Mouse (Mus musculus): ENCODE measurements around the gene Gm15127. TPM values are rescaled to one million over a fixed set of nuclear protein-coding genes. Genes with fewer than 3 reads are reported as not detected.
"Not testable (repeated sequence)": the region's sequence is repeated elsewhere in the genome, so short reads cannot be mapped to it uniquely, and the experiment has no call there.

Gm15127 gene
- not detected in 2 replicates for polyA plus RNA-seq (2014; fragmentation: Nextera tagmentation; extraction: Ambion mirVana)

DNA sequence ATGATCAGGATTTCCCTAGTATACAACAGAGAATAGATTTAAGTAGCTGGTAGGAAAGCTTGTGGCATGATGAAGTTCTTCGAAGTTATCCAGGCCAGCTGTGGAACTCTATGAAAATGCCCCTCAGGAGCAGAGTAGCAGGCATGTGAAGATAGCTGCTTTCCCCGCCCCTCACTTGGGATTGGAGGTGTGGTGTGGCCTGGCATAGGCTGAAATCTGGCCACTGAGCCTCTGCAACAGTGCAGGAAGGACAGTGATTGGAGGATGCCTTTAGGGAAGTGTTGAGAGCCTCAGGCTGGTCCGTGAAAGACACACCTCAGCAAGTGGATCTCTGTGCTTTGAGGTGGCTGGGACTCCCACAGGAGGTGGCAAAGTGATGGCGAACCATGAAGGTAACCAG, at the start of gene Gm15127:
TSS of gene Gm15127 (plus strand) at position 301 of the 400 bp plus-strand sequence.
- not testable (repeated sequence) for ATAC-seq (replicated peaks; ENCODE audit: insufficient number of reproducible peaks, low FRiP score, low TSS enrichment, low read depth); H3K27ac ChIP-seq (replicated peaks; ENCODE audit: low read depth, low read length); H3K9ac ChIP-seq (replicated peaks; ENCODE audit: low read length); H3K36me3 ChIP-seq (replicated peaks; ENCODE audit: control insufficient read depth, insufficient read depth, low read depth, low read length); H3K9me3 ChIP-seq (replicated peaks; ENCODE audit: control insufficient read depth, low read length); H3K4me1 ChIP-seq (ENCODE audit: control insufficient read depth, insufficient read depth, low read length); H3K4me3 ChIP-seq (ENCODE audit: low read depth, low read length); H3K27me3 ChIP-seq (ENCODE audit: control insufficient read depth, insufficient read depth, low read length); DNase-seq (ENCODE audit: low spot score); H3K4me2 ChIP-seq (ENCODE audit: low read depth, low read length)
- 89% methylated on average over 2 of the region's 4 CpGs for WGBS

DNA sequence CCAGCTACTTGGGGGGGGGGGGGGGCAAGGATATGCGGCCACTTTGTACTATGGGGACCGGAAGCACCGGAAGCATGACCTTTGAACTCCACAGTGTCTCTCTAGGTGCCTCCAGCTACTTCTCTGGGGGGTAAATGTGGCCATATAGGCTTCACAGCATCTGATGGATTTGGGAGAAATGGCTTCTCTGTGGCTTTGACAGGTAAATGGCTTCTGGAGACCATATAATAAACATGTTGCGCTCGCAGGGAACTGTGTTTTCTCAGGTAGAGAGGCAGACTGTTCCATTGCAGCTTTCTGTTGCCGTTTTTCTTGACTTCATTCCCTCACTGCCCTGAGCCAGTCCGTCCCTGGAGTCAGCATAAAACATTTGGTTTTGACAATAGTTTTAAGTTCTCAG, 48.3 kb upstream of the Gm15127 start, which contains the start of gene Gm8334:
TSS of gene Gm8334 (minus strand) at position 101 of the 400 bp plus-strand sequence.
- not testable (repeated sequence) for H3K9ac ChIP-seq (replicated peaks; ENCODE audit: low read length); H3K4me1 ChIP-seq (ENCODE audit: control insufficient read depth, insufficient read depth, low read length); H3K4me3 ChIP-seq (ENCODE audit: low read depth, low read length); DNase-seq (ENCODE audit: low spot score); H3K9me3 ChIP-seq (replicated peaks; ENCODE audit: control insufficient read depth, low read length); H3K27ac ChIP-seq (replicated peaks; ENCODE audit: low read depth, low read length); H3K36me3 ChIP-seq (replicated peaks; ENCODE audit: control insufficient read depth, insufficient read depth, low read depth, low read length); H3K27me3 ChIP-seq (ENCODE audit: control insufficient read depth, insufficient read depth, low read length); H3K4me2 ChIP-seq (ENCODE audit: low read depth, low read length); ATAC-seq (replicated peaks; ENCODE audit: insufficient number of reproducible peaks, low FRiP score, low TSS enrichment, low read depth)
- WGBS = 92% methylated on average over 3 of the region's 7 CpGs

DNA sequence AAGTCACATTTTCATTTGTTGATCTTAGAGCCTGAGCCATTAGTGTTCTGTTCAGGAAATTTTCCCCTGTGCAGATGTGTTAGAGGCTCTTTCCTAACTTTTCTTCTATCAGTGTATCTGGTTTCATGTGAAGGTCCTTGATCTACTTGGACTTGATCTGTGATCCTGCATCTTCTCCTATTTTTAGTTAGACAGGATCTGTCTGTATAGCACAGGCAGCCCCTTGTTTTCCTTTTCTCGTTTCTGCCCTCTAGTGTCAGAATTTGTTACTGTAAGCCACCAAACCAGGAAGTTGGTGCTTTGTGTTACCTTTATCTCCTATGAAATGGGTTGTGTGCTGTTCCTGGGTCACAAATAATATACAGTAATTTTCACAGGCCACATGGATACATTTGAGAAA, 12.9 kb downstream of the Gm15127 start:
- not testable (repeated sequence) for H3K27ac ChIP-seq (replicated peaks; ENCODE audit: low read depth, low read length); H3K9ac ChIP-seq (replicated peaks; ENCODE audit: low read length); H3K36me3 ChIP-seq (replicated peaks; ENCODE audit: control insufficient read depth, insufficient read depth, low read depth, low read length); H3K27me3 ChIP-seq (ENCODE audit: control insufficient read depth, insufficient read depth, low read length); H3K4me1 ChIP-seq (ENCODE audit: control insufficient read depth, insufficient read depth, low read length); ATAC-seq (replicated peaks; ENCODE audit: insufficient number of reproducible peaks, low FRiP score, low TSS enrichment, low read depth); H3K4me2 ChIP-seq (ENCODE audit: low read depth, low read length); DNase-seq (ENCODE audit: low spot score); H3K4me3 ChIP-seq (ENCODE audit: low read depth, low read length); H3K9me3 ChIP-seq (replicated peaks; ENCODE audit: control insufficient read depth, low read length)
- WGBS = 33% methylated on average over 1 of the region's 1 CpGs

Other genes starting within 250 kb of the Gm15127 start
- gene Gm15114, start 174.6 kb upstream of the Gm15127 start, polyA plus RNA-seq (2014; fragmentation: Nextera tagmentation; extraction: Ambion mirVana) = not detected in 2 replicates
- not detected in 2 replicates for gene Gm8334, start 48.4 kb upstream of the Gm15127 start, polyA plus RNA-seq (2014; fragmentation: Nextera tagmentation; extraction: Ambion mirVana)
- not detected in 2 replicates for gene Luzp4, start 194.0 kb downstream of the Gm15127 start, polyA plus RNA-seq (2014; fragmentation: Nextera tagmentation; extraction: Ambion mirVana)

All from embryonic facial prominence, embryonic 11.5 days (tissue).